Mouse (Mus musculus) layer of hippocampus, adult 9-10 months (tissue): ENCODE data around the gene Pax2.

Source experiments
- DNase-seq: peaks from one replicate; pipeline ENCODE4 v3.0.0; 2022; ENCODE audit warnings: low spot score

Pax2 gene

GRCm38 (mm10) chr19:44784391-44784790 lies 28.5 kb downstream of the Pax2 start:
- no peak for DNase-seq

- DNase-seq: no peak
Measured at GRCm38 (mm10) chr19:44788488-44788887, 32.6 kb downstream of the Pax2 start.

DNA sequence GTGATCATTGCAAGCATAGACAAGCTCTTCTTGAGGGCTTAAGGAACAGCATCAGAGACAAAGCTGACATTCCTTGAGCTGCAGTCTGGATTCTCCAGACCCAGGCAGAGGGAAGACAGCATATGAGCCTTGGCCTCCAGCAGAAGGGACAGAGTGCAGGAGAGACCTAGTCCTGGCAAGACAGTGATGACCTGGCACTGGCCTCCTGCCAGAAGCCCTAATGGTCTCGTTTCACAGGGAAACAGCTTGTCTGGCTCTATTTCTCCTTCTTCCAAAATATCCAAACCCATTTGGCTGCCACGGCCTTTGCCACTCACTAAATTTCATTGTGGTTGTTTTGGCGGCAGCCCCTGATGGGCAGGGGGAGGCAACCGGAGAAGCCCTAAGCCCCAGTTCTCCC lies 36.1 kb downstream of the Pax2 start:
- no peak for DNase-seq

- no peak for DNase-seq
Measured at GRCm38 (mm10) chr19:44797110-44798060, 41.5 kb downstream of the Pax2 start.

DNA sequence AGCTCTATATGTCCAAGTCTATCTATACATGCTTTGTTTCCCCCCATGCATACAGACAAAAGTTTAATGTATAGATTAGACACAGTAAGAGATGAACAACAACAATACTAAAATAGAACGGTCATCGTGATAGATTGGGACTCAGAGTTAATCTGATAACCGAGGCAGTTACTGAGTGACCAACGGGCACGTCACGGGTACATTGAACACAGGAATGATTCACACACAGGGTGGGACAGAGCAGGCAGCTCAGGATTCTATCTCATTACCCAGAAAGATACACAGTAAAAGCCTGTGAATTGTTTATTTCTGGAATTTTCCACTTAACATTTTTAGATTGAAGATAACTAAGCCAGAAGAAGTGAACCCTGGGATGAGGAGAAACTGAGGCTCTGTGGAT lies 42.9 kb downstream of the Pax2 start:
- DNase-seq: no peak

DNA sequence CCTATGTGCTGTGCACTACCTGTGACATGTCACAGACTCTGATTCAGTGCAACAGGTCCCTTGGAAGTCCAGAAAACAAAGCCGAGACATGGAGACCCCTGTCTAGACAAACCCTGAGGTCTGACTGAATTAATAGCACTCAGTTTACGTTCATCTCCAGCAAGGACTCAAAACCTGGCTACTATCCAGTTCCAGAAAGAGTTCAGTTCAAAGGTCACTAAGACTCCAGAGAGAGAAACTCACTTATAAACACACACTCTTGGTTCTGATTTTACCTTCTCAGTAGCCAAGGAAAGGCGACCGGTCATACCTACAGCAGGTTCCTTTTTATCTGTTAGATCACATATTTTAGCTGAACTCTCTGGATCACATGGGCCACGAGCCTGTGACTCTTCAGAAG lies 43.3 kb downstream of the Pax2 start:
- DNase-seq: no peak

DNA sequence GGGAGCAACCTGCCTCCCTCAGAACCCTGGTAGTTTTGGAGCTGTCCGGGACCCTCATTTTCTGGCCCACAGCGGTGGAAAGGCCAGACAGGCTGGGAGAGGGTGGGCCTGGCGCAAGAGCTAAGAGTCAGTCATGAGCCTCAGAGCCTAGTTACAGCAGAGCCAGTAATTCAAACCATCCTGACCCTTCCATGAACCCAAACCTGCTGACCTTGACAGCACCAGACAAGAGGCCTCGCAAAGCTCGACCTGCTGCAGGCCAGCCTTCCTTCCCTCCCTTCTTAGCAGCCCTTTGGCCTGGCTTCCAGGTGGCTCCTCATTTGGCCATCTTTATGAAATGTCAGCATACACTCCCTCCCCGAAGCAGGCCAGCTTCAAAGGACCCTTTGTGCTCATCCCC lies 44.5 kb downstream of the Pax2 start:
- no peak for DNase-seq

GRCm38 (mm10) chr19:44808734-44809133 lies 52.9 kb downstream of the Pax2 start:
- DNase-seq: no peak

GRCm38 (mm10) chr19:44812666-44813429 lies 57.0 kb downstream of the Pax2 start:
- no peak for DNase-seq

- DNase-seq: no peak
Measured at GRCm38 (mm10) chr19:44815111-44815510, 59.3 kb downstream of the Pax2 start.

GRCm38 (mm10) chr19:44817403-44818128 lies 61.7 kb downstream of the Pax2 start:
- no peak for DNase-seq

- no peak for DNase-seq
Measured at GRCm38 (mm10) chr19:44818676-44819075, 62.8 kb downstream of the Pax2 start.

DNA sequence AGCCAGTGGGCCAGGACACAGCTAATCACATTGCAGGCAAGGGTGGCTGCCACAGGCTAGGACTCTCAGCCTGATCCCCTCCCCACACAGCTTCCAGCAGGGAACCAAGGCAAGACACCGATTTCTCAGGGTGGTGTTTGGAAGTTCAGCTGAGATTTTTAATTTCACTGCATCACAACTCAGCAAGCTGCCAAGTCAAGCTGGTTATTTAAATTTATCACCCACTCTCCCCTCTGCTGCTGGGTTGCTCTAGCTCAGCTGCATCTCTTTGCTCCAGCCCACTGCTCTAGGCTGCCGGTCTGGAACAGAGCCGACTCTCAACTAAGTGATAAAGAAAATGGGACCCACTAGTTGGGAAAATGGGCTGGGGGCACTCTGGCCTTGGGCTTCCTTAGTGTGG lies 65.7 kb downstream of the Pax2 start:
- peak; percentile 12 for DNase-seq

DNA sequence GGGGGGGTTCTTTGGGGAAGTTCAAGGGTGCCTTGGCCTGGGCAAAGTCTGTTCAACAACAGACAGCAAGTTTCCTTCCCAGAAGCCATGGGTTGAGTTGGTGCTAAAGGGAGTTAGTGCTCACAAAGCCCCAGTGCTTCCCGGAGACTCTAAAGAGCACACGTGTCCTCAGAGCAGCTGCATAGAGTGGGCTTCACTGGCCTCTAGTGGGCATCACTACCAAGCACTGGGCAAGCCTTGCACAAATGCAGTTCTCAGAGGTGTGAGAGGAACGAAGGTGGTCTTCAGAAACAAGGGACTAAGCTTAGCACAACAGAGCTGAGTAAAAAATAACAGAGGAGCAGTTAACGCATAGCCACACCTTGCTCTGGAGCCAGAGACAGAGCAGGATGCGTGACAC lies 66.5 kb downstream of the Pax2 start:
- DNase-seq: no peak

- no peak for DNase-seq
Measured at GRCm38 (mm10) chr19:44823657-44824056, 67.8 kb downstream of the Pax2 start.

- no peak for DNase-seq
Measured at GRCm38 (mm10) chr19:44825216-44825768, 69.4 kb downstream of the Pax2 start.

DNA sequence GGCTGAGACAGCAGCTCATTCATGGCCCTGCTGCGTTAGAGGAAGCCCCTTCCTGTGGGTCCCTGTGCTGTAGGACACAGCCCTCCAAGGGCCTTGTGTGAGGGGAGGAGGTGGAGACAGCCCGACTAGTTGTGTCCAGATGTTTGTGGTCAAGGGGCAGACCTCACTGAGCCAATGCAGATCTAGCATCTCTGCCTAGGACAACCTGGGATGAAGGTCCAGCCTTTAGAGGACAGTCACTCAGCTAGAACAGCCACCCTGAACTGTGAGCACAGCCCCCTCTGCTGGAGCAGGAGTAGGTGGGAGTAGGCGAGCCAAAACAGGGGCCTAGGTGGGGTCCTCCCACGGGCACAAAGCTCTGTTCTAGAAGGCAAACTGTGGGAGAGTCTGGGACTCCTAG lies 70.0 kb downstream of the Pax2 start:
- no peak for DNase-seq

GRCm38 (mm10) chr19:44833391-44833790 lies 77.5 kb downstream of the Pax2 start:
- DNase-seq: no peak

DNA sequence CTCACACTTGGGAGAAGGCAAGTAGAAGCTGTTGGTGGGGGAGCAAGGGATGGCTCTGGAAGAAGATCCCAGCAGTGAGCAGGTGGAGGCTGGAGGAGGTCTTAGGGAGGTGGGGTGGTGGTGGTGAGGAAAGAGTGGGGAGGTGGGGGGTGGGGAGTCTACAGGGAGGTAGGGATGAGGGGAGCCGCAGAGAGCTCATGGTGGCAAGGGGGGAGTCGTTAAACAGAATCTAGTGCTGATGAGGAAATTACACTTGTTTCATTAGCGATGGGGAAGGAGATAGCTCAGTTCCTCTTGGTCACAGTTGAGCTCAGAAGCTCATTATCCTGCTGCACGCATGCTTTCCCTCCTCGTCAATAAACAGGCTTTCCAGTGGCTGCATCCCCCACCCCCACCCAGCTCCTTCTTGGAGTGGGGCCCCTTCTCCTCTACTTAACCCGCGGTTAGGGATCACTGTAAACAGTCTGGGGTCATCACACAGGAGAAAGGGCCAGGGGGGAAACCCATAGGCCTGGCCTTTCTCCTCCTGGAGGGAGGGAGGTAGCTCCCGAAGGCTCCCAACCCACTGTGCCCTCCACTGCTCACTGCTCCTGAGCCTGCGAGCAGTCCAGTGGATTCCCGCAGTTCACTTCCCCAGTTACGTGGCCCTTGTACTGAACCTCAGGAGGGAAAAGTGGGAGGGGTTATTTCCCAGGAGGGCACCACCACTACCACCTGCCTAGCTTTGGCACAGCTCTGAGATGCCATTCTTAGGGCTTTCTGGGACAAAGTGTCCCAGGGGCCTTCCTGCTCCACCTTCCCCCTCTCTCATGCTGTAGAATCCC lies 78.6 kb downstream of the Pax2 start:
- no peak for DNase-seq

DNA sequence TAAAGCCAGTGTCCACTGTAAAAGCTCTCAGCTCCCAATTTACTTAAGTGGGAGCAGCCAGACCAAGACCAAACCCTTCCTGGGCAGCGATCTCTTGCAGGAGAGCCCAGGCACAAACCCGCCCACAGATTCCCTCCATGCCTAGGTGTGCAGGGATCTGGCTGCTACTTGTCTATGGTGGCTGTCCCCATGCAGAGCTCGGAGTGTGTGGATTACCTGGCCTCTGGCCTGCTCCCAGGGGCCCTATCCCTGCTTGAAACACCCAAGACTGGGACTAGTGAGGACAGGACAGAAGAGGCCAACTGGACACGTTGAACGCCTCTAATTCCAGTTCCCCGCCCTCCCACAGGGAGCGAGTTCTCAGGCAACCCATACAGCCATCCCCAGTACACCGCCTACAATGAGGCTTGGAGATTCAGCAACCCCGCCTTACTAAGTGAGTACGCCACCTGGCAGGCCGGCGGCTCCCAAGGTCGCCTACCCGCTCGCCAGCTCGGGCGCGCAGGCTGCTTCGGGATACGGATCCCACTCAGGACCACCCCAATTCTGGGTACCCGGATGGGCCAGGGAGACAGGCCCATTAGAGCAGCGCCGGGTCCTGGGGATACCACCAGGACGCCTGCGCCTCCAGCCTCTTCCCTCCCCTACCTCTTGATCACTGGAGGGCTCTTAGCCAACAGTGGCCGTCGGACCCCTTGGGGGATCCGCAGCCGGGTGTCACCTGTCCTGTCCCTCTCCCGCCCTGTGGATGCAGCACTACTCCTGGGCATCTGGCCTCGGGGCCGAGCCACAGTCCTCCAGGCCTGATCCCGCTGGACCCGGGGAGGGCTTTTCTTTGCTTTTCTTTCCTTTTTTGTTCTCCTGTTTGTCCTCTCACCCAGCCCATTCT lies 79.4 kb downstream of the Pax2 start:
- DNase-seq: no peak
